ENCODE assay signal across 24 mouse cellular contexts in the genomic region with DNA sequence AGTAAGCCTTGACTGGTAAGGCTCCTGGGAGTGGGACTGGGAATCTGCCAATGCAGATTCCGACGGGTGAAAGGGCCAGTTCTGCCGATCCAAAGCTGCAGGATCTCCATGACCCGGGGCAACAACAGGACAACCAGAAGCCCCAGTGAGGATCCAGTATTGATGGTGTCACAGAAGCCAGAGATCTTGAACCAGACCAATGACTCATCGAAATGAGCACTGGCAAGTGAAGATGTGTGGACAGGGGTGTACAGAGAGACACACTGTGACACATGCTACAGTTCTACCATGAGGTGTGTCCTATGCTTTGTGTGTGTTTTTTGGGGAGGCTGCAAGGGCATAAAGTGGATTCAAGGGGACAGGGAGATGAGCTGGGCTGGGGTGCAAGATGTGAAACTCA. TPM values are rescaled to one million over a fixed set of nuclear protein-coding genes. Genes with fewer than 3 reads are reported as not detected.
DNase-seq lines count a peak whose midpoint lies in the region; ATAC-seq lines count a peak whose summit lies in the region.
"Had no signal": no experiment of that assay in that cellular context is flagged by ENCODE, and none has a peak within 500 bp of the region (broad histone marks: within the 10 kb centered on the region; RNA-seq: fewer than 3 reads in every experiment).

No protein-coding gene starts in this region.

- peak overlapping the region; percentile 31; the same call in 1 of the 2 replicates for H3K27ac ChIP-seq in heart, embryonic 12.5 days (ENCODE audit: poor library complexity, severe bottlenecking)
- 0 out of 2 replicates have a peak overlapping the region, but pooled peaks have one; percentile 8 for H3K27ac ChIP-seq in brown adipose tissue, adult 24 weeks (replicated peaks; ENCODE audit: low read depth, low read length)
- H3K27ac ChIP-seq: heart, adult 2 months; heart, embryonic 15.5 days; hindbrain, embryonic 12.5 days; hindbrain, embryonic 15.5 days had no signal

- ATAC-seq in heart, embryonic 12.5 days (ENCODE audit: insufficient number of reproducible peaks, low FRiP score), result no peak
- ATAC-seq: forebrain, embryonic 14.5 days; forebrain, postnatal 0 days; intestine, postnatal 0 days; Patski had no signal

- H3K27me3 ChIP-seq in heart, embryonic 12.5 days (replicated peaks), result no peaks in the 10 kb centered on the region
- H3K27me3 ChIP-seq: heart, embryonic 15.5 days; hindbrain, embryonic 12.5 days; hindbrain, embryonic 15.5 days; Patski had no signal

- no peak overlapping the region for H3K4me2 ChIP-seq in heart, embryonic 12.5 days
- H3K4me2 ChIP-seq: heart, embryonic 15.5 days; hindbrain, embryonic 12.5 days; hindbrain, embryonic 15.5 days had no signal

- H3K4me3 ChIP-seq in heart, embryonic 12.5 days, result no peak overlapping the region
- H3K4me3 ChIP-seq in brown adipose tissue, adult 24 weeks (ENCODE audit: insufficient read depth, low read depth, low read length), result no peak overlapping the region
- H3K4me3 ChIP-seq: gastrocnemius, adult 2 months; heart, adult 2 months; heart, embryonic 15.5 days; hindbrain, embryonic 12.5 days; hindbrain, embryonic 15.5 days had no signal

- DNase-seq in adrenal gland, postnatal 14 days, result peak; percentile 39
- no peak for DNase-seq in adrenal gland, postnatal 25 days
- no peak for DNase-seq in heart, adult 8-10 months (ENCODE audit: low spot score)
- peak; percentile 39 for DNase-seq in 416B (ENCODE audit: low read depth)
- no peak for DNase-seq in gastrocnemius, postnatal 25 days
- no peak for DNase-seq in right cerebral cortex, postnatal 10 days (ENCODE audit: low spot score in 2 of 2)
- DNase-seq: adrenal gland, postnatal 10 days; cerebellum, adult 18-20 months; cerebellum, adult 9-10 months; cerebellum, postnatal 14 days; forebrain, postnatal 0 days; gastrocnemius, adult 2 months; gastrocnemius, postnatal 14 days; heart, adult 2 months; heart, postnatal 10 days; kidney, adult 2 months had no signal

- H3K9me3 ChIP-seq in heart, embryonic 12.5 days (replicated peaks), result peaks cover 6% of the 10 kb centered on the region; the same call in 1 of the 2 replicates
- H3K9me3 ChIP-seq: hindbrain, embryonic 12.5 days; hindbrain, embryonic 15.5 days had no signal

- 71% methylated on average over 5 of the region's 5 CpGs for WGBS in heart, embryonic 12.5 days

- H3K36me3 ChIP-seq in heart, embryonic 12.5 days, result peaks cover 59% of the 10 kb centered on the region

- no peak overlapping the region for H3K9ac ChIP-seq in heart, embryonic 12.5 days
- H3K9ac ChIP-seq: forebrain, postnatal 0 days; heart, embryonic 15.5 days; hindbrain, embryonic 12.5 days; hindbrain, embryonic 15.5 days had no signal

- H3K4me1 ChIP-seq in heart, embryonic 12.5 days (replicated peaks), result peaks cover 35% of the 10 kb centered on the region
- peaks cover 7% of the 10 kb centered on the region; the same call in 1 of the 2 replicates for H3K4me1 ChIP-seq in brown adipose tissue, adult 24 weeks (ENCODE audit: control insufficient read depth, insufficient read depth, insufficient read length, low read length)
- H3K4me1 ChIP-seq: hindbrain, embryonic 12.5 days; hindbrain, embryonic 15.5 days had no signal

RNA-seq across cellular contexts. Expression of a gene that starts 27.5 kb away (rescaled TPM):
- total RNA-seq in adrenal gland, postnatal 14 days (2021), result 103 and 156 TPM in 2 replicates
- 52.6 and 61.2 TPM in 2 replicates for total RNA-seq in adrenal gland, postnatal 25 days (2021)
- 50.3 and 53.7 TPM in 2 replicates for polyA plus RNA-seq in heart, embryonic 12.5 days (2016; fragmentation: Nextera tagmentation; extraction: Ambion mirVana)
- total RNA-seq in heart, adult 8-10 months (2022), result 10 to 100 TPM; 38.7 to 43.4 (median 41.0) TPM
- polyA plus RNA-seq in brown adipose tissue, adult 24 weeks (2012; ENCODE audit: insufficient read depth, insufficient read length, missing spikeins), result 19.2 and 24.8 TPM in 2 replicates
- 10 to 100 TPM; 31.6 to 38.9 TPM for total RNA-seq in gastrocnemius, postnatal 25 days (2021)

RNA-seq across cellular contexts. Expression of a gene that starts 52.3 kb away (rescaled TPM):
- 107 and 118 TPM in 2 replicates for total RNA-seq in adrenal gland, postnatal 14 days (2021)
- 116 and 140 TPM in 2 replicates for total RNA-seq in adrenal gland, postnatal 25 days (2021)
- 80.3 and 82.9 TPM in 2 replicates for polyA plus RNA-seq in heart, embryonic 12.5 days (2016; fragmentation: Nextera tagmentation; extraction: Ambion mirVana)
- 10 to 100 TPM; 82.0 to 92.4 (median 85.0) TPM for total RNA-seq in heart, adult 8-10 months (2022)
- polyA plus RNA-seq in brown adipose tissue, adult 24 weeks (2012; ENCODE audit: insufficient read depth, insufficient read length, missing spikeins), result 45.1 and 57.4 TPM in 2 replicates
- total RNA-seq in gastrocnemius, postnatal 25 days (2021), result 10 to 100 TPM; 61.8 to 73.9 TPM

Comparison
In these comparisons a context has a peak if more than half of its experiments do, and no peak if none do; other contexts are left out.
1. DNase-seq: peak in adrenal gland, postnatal 14 days (single experiment) and 416B (single experiment); none in adrenal gland, postnatal 25 days (single experiment), heart, adult 8-10 months (single experiment), gastrocnemius, postnatal 25 days (single experiment) and right cerebral cortex, postnatal 10 days (0 of 2).